Mouse (Mus musculus) C2C12 (cell line): ENCODE results near the gene Tex19.2. TPM values are rescaled to one million over a fixed set of nuclear protein-coding genes. Genes with fewer than 3 reads are reported as not detected.
A peak's percentile ranks its signal among the peaks of the same experiment; 100 is the strongest.

Experiments used
- H3K27me3 ChIP-seq: one replicate; pipeline ENCODE4 v1.6.1; 2011; ENCODE audit not compliant: control insufficient read depth, insufficient read depth, insufficient read length
- H3K36me3 ChIP-seq: one replicate; pipeline ENCODE4 v1.6.1; 2011; ENCODE audit not compliant: control insufficient read depth, insufficient read depth
- H3K4me3 ChIP-seq: one replicate; pipeline ENCODE4 v1.5.1; 2011; ENCODE audit warnings: mild to moderate bottlenecking, control low read depth; ENCODE audit not compliant: poor library complexity, insufficient read depth, severe bottlenecking
- H3K79me2 ChIP-seq: one replicate; pipeline ENCODE4 v1.6.1; 2011; ENCODE audit not compliant: control insufficient read depth, insufficient read depth
- H3K79me3 ChIP-seq: one replicate; pipeline ENCODE4 v1.6.1; 2011; ENCODE audit warnings: low read depth, control low read depth
- H3ac ChIP-seq: one replicate; pipeline ENCODE3; 2011; ENCODE audit warnings: low read depth; ENCODE audit not compliant: control insufficient read depth, insufficient read length
- CEBPB ChIP-seq: IDR thresholded peaks from one replicate; pipeline ENCODE4 v1.6.1; 2011; ENCODE audit warnings: low read depth, mild to moderate bottlenecking, control low read depth, moderate library complexity
- CTCF ChIP-seq: IDR thresholded peaks from one replicate; pipeline ENCODE4 v1.5.1; 2011; ENCODE audit not compliant: control insufficient read depth, insufficient read depth, insufficient read length
- FOSL1 ChIP-seq: IDR thresholded peaks from one replicate; pipeline ENCODE4 v1.8.0; 2011; ENCODE audit warnings: mild to moderate bottlenecking, low read length; ENCODE audit not compliant: poor library complexity, insufficient read depth, severe bottlenecking
- MAX ChIP-seq: IDR thresholded peaks from one replicate; pipeline ENCODE4 v1.6.1; 2011; ENCODE audit warnings: mild to moderate bottlenecking, control low read depth
- MYOD1 ChIP-seq: IDR thresholded peaks from one replicate; pipeline ENCODE4 v1.6.1; 2011; ENCODE audit warnings: low read depth; ENCODE audit not compliant: control insufficient read depth, insufficient read length
- MYOG ChIP-seq: IDR thresholded peaks from one replicate; pipeline ENCODE4 v1.6.1; 2011; ENCODE audit not compliant: control insufficient read depth, insufficient read length; ENCODE audit errors: extremely low read depth
- USF1 ChIP-seq: IDR thresholded peaks from one replicate; pipeline ENCODE4 v1.6.1; 2011; ENCODE audit warnings: low read depth, mild to moderate bottlenecking, control low read depth, moderate library complexity
- polyA plus RNA-seq: library from polyadenylated mRNA; unstranded; fragments of >200 nt; fragmentation: generic; extraction: Trizol; gene quantifications from one replicate; pipeline ENCODE4 v1.2.1, GENCODE M21; 2012; ENCODE audit warnings: missing spikeins

The Tex19.2 gene
- polyA plus RNA-seq, 1 experiment, result 0.04 TPM

DNA sequence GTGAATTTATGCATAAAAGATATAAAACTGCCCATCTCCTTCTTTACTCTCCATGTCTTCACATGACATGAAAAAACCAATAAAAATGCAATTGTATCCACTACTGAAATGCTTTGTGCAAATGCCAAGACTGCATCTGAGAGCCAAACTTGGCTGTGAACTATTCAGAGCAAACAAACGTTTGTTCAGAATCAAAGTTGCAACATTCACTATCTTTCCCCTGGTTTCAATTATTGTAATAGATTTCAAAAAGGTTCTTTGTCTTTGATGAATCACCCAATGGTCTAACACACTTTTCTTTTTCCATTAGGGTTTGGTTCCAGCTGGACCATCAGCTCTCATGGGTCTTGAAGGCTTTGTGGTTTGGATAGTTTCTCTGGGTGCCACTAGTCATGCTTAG, 11.1 kb upstream of the Tex19.2 start:
- H3ac ChIP-seq, result no peak overlapping the region
- H3K79me2 ChIP-seq, result no peaks in the 10 kb centered on the region
- H3K4me3 ChIP-seq, result no peak overlapping the region
- no peaks in the 10 kb centered on the region for H3K79me3 ChIP-seq
- H3K36me3 ChIP-seq, result no peaks in the 10 kb centered on the region
- no peaks in the 10 kb centered on the region for H3K27me3 ChIP-seq
- TF ChIP-seq CEBPB, result peak; percentile 92
- peak; percentile 67 for TF ChIP-seq USF1
- TF ChIP-seq MYOD1, result no peak
- TF ChIP-seq MAX, result no peak

DNA sequence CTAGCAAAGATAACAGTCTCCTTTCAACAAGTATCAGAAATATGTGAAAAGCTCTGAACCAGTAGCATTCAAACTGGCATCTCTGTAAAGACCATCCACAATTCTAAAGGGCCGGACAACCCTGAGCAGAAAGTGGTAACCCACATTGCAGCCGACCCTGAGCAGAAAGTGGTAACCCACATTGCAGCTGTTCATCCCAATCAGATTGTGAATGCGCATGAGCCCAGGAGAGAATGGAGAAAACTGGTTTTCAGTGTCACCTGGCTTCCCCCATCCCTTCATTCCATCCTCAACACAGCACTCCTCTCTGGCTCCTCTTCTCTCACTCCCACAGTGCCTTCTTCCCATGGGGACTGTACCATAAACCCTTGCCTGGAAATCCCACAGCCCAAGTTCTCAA, 9.0 kb upstream of the Tex19.2 start:
- no peak overlapping the region for H3K4me3 ChIP-seq
- H3ac ChIP-seq, result no peak overlapping the region
- no peak for TF ChIP-seq CTCF
- peak; percentile 62 for TF ChIP-seq MYOD1
- TF ChIP-seq FOSL1, result no peak
- no peak for TF ChIP-seq MAX
- no peaks in the 10 kb centered on the region for H3K27me3 ChIP-seq
- no peaks in the 10 kb centered on the region for H3K79me2 ChIP-seq
- no peaks in the 10 kb centered on the region for H3K36me3 ChIP-seq
- no peaks in the 10 kb centered on the region for H3K79me3 ChIP-seq

DNA sequence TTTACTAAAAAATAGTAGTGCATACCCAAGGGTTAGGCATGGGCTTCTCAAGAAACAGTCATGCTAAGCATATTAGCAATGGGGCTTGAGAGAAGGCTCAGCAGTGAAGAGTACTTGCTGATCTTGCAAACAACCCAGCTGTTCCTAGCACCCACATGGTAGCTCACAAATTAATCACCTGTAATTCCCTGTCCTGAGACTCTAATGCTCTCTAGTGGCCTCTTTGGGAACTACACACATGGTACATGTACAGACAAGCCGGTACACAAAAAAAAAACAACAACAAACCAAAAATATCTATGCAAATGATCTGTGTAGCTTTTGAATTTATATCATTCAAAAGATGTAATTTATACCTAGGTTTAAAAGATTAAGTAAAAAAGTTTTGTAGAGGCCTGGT, 7.9 kb upstream of the Tex19.2 start:
- H3K27me3 ChIP-seq, result no peaks in the 10 kb centered on the region
- H3K4me3 ChIP-seq, result no peak overlapping the region
- no peaks in the 10 kb centered on the region for H3K79me3 ChIP-seq
- no peak for TF ChIP-seq CEBPB
- TF ChIP-seq MYOD1, result no peak
- TF ChIP-seq CTCF, result no peak
- TF ChIP-seq MAX, result no peak
- no peak for TF ChIP-seq MYOG
- TF ChIP-seq USF1, result no peak
- no peak for TF ChIP-seq FOSL1
- H3K79me2 ChIP-seq, result no peaks in the 10 kb centered on the region
- H3K36me3 ChIP-seq, result no peaks in the 10 kb centered on the region
- no peak overlapping the region for H3ac ChIP-seq

- H3K36me3 ChIP-seq, result no peaks in the 10 kb centered on the region
- no peak for TF ChIP-seq MYOG
- no peak for TF ChIP-seq MYOD1
- H3K79me3 ChIP-seq, result no peaks in the 10 kb centered on the region
- H3K27me3 ChIP-seq, result no peaks in the 10 kb centered on the region
- H3ac ChIP-seq, result no peak overlapping the region
- H3K4me3 ChIP-seq, result no peak overlapping the region
- H3K79me2 ChIP-seq, result no peaks in the 10 kb centered on the region
Measured at GRCm38 (mm10) chr11:121125522-121126172, 7.2 kb upstream of the Tex19.2 start.

GRCm38 (mm10) chr11:121123438-121123837, 5.0 kb upstream of the Tex19.2 start:
- Histone ChIP-seq H3K27me3 (no peaks in the 10 kb centered on the region), H3K79me2 (no peaks in the 10 kb centered on the region), H3ac (no peak overlapping the region), H3K4me3 (no peak overlapping the region), H3K79me3 (no peaks in the 10 kb centered on the region), H3K36me3 (no peaks in the 10 kb centered on the region)
- TF ChIP-seq MYOG (no peak), MYOD1 (no peak), USF1 (no peak), FOSL1 (no peak), CEBPB (no peak), MAX (no peak), CTCF (no peak)

- no peaks in the 10 kb centered on the region for H3K79me3 ChIP-seq
- TF ChIP-seq CTCF, result no peak
- no peak for TF ChIP-seq MYOG
- TF ChIP-seq MAX, result no peak
- TF ChIP-seq USF1, result no peak
- TF ChIP-seq CEBPB, result no peak
- no peak for TF ChIP-seq FOSL1
- TF ChIP-seq MYOD1, result no peak
- no peaks in the 10 kb centered on the region for H3K36me3 ChIP-seq
Measured at GRCm38 (mm10) chr11:121122024-121122670, 3.7 kb upstream of the Tex19.2 start.

More at GRCm38 (mm10) chr11:121122024-121122670, 3.7 kb upstream of the Tex19.2 start:
- no peaks in the 10 kb centered on the region for H3K27me3 ChIP-seq
- H3K4me3 ChIP-seq, result no peak overlapping the region
- H3ac ChIP-seq, result no peak overlapping the region
- no peaks in the 10 kb centered on the region for H3K79me2 ChIP-seq
